In the genomic region with DNA sequence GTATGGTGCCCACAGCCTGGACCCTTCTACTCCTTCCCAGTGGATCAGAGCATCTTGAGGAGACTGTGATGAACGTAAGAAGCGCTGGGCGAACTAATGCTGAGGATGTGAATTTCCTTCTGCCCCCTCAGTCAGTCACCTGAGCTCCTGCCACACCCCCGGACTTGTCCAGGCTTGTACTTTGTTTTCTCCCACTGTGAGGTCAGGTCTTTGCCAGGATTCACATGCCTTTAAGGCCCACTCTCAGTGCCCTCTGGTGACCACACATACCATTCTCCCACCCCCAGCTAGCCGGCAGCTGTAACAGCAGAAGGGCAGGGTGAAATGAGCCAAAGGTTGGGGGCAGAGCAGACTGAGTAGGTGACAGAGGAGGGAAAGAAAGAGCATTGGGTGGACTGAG, we compare ENCODE assay signal across 21 mouse cellular contexts. TPM values are rescaled to one million over a fixed set of nuclear protein-coding genes. Genes with fewer than 3 reads are reported as not detected.
"Had no signal": no experiment of that assay in that cellular context is flagged by ENCODE, and none has a peak within 500 bp of the region (broad histone marks: within the 10 kb centered on the region; RNA-seq: fewer than 3 reads in every experiment).

No protein-coding gene starts in this region.

- H3K36me3 ChIP-seq: limb, embryonic 12.5 days; limb, embryonic 15.5 days had no signal

- DNase-seq: kidney, adult 9 months; kidney, postnatal 14 days; kidney, postnatal 4 days; left cerebral cortex, postnatal 4 days; liver, postnatal 0 days; lung, embryonic 14.5 days; lung, postnatal 10 days; lung, postnatal 36 days; retina, postnatal 1 day; right cerebral cortex, postnatal 25 days; thymus, adult 18-20 months; thymus, postnatal 36 days had no signal

- H3K4me3 ChIP-seq: limb, embryonic 12.5 days; limb, embryonic 15.5 days; megakaryocyte, embryonic 14.5 days; midbrain, embryonic 10.5 days; midbrain, embryonic 13.5 days; myocyte; neural tube, embryonic 13.5 days had no signal

- H3K27me3 ChIP-seq: limb, embryonic 12.5 days; limb, embryonic 15.5 days; midbrain, embryonic 13.5 days; neural tube, embryonic 13.5 days had no signal

- H3K4me1 ChIP-seq: limb, embryonic 12.5 days; limb, embryonic 15.5 days; midbrain, embryonic 13.5 days; neural tube, embryonic 13.5 days had no signal

- H3K27ac ChIP-seq: limb, embryonic 12.5 days; limb, embryonic 15.5 days; liver, embryonic 14.5 days; midbrain, embryonic 10.5 days; midbrain, embryonic 13.5 days; neural tube, embryonic 13.5 days; stomach, postnatal 0 days had no signal

RNA-seq across cellular contexts. Expression of a gene that starts 32.9 kb away (rescaled TPM):
- polyA plus RNA-seq: liver, postnatal 0 days had no signal
